Mouse (Mus musculus) forelimb bud, embryonic 11.5 days (tissue): ENCODE results near the gene Ccl22.
A peak's percentile ranks its signal among the peaks of the same experiment; 100 is the strongest.

Experiments used
- DNase-seq: peaks from one replicate; pipeline ENCODE4 v3.0.0-alpha.2; 2012; ENCODE audit warnings: low read depth, low spot score

Gene Ccl22

DNA sequence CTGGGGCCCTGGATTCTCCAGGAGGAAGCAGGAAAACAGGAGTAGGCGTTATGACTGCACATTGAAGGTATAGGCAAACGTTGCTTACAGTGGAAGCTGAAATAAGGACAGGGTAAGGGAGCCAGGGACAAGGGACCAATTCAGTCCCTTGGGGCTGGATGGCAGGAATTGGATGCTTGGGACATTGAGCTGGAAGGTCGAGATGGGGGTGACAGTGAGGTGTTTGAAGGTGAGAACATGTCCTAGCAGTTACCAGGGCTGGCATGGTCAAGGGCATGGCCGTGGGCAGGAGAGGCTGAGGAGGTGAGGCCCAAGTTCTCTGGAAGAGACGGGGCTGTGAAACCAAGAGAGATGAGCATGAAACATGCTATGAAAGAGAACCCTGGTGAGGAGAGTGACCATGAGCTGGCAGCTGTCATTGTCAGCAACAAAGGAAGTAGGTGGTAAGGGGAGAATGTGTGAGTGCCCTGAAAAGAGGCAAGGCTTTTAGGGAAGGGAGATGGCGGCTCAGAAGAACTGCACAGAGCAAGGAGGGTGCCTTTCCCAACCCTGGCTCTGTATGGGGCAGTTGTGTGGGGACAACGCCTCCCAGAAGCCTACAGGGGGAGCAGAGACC lies 10.5 kb upstream of the Ccl22 start:
- DNase-seq: no peak

DNA sequence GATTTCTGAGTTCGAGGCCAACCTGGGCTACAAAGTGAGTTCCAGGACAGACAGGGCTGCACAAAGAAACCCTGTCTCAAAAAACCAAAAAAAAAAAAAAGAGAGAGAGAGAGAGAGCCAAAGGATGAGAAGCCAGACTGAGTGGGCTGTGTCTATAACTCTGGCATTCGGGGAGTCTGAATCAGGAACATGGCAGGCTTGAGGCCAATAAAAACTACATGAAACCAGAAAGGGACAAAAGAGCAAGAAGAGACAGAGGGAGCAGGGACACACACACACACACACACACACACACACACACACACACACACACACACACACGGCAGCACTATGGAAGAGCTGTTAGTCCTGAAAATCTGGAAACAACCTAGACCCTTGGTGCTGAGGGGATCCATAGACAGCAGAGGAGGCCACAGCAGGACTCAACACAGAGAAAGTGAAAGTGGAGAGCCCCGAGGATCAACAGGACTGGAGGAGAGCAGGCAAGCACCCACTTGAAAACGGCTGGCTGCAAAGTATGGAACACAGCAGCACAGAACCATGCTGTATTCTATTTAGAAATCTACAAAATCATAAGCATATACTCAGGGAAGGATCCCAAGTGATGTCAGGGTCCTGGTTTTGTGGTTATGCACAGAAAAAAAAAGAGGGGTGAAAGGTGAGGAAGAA lies 9.8 kb upstream of the Ccl22 start:
- no peak for DNase-seq

DNA sequence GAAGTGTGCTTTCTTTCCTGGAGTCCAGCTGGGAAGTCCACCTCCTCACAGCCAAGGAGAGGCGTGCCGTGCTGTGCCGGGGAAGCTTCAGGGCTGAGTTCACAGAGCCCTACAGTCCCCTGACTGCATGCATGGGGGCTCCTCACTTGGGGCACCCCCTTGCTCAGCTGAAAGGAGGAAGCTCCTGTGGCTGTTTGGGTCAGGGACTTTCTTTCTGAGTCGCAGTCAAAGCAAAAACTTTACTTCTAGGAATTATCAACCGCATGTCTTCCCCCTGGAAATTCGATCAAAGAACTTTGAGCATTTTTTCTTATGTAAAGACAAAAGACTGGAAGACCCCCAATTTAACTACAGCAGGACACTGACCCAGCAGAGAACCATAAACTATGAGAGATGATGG lies 5.6 kb upstream of the Ccl22 start:
- DNase-seq: no peak

- DNase-seq: no peak
These were observed 4.8 kb upstream of the Ccl22 start for GRCm38 (mm10) chr8:94740591-94740990.

DNA sequence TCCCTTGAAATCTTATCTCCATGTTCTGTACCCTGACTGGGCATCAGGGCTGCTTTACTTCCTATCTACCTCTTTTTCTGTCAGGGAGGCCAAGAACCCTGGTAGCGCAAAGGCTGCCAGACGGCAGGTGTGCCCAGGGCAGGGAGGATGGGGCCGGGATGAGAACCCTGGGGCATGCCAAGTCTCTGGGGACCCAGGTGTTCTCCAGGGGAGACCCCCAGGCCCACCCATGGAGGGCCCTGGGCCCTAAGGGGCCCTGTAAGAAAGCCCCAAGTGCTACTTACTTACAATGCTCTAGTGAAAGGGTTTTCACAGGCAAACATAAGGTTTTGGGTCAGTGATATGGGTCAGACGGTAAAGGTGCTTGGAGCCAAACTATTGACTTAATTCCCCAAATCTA lies 3.7 kb upstream of the Ccl22 start:
- no peak for DNase-seq

DNA sequence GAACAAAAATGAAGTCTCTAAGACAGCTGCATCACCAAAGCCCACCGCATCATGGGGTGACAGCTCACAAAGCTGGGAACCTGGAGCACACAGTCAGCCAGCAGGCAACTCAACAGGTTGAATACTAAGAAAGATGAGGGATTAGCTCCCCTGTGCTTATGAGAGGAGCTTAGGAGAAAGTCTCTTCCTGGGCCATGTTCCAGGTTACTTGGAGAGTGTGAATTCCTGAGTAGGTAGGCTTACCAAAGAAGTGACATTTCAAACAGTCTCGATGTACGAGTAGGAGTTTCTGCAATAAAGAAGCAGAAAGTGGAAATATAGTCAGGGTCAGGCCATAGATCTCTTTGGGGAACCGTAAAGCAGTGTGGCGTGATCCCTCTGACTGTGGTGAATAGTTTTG lies 906 bp upstream of the Ccl22 start:
- DNase-seq: no peak

- DNase-seq: no peak
These were observed 418 bp upstream of the Ccl22 start for GRCm38 (mm10) chr8:94744972-94745371.

DNA sequence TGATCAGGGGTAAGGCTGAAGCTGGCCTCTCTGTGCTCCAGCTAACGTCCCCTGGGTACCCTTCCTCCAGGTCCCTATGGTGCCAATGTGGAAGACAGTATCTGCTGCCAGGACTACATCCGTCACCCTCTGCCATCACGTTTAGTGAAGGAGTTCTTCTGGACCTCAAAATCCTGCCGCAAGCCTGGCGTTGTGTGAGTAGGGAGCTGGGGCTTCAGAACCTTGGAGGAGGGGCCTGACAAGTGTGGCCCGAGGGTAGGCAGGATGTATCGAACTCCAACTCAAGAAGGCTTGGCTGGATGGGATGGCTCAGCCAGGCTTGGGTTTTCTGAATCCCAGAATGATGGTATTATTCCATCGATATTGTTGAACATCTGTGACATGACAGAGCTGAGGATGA lies 1.4 kb downstream of the Ccl22 start:
- no peak for DNase-seq

DNA sequence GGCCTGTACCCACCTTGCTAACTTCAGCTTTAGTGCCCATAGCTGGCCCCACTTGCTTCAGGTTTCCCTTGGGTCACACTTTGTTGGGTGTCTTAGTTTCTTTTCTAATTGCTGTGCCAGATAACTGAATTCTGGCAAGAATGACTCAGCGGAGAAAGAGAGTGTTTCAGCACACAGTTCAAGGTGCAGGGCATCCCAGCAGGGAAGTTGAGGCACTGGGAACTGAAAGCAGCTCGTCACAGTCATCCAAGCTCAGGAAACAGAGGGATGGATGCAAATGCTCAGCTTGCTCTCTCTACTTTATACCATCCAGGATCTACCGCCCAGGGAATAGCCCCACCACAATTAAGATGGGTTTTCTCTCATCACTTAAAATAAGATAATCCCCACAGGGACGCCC lies 3.0 kb downstream of the Ccl22 start:
- DNase-seq: no peak

DNA sequence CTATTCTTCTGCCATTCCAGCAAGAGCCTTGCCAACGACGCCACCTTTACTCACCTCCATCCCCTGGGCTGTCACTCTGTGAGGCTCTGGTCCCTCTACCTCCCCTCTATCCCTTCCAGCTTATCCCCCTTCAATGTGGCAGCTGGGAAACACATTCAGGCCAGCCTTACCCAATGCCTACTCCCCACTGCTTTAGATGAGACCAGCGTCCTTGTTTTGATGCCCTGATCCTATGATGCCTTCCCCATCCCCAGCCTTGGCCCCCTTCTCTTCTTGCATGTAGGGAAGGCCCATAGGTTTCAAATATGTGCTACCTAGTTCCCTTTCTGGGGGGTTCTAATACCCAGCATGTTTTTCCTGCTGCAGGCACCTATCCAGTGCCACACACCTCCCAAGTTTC lies 4.6 kb downstream of the Ccl22 start:
- DNase-seq: no peak

GRCm38 (mm10) chr8:94751023-94751849 lies 5.8 kb downstream of the Ccl22 start:
- no peak for DNase-seq

GRCm38 (mm10) chr8:94754006-94754405 lies 8.6 kb downstream of the Ccl22 start:
- no peak for DNase-seq

DNA sequence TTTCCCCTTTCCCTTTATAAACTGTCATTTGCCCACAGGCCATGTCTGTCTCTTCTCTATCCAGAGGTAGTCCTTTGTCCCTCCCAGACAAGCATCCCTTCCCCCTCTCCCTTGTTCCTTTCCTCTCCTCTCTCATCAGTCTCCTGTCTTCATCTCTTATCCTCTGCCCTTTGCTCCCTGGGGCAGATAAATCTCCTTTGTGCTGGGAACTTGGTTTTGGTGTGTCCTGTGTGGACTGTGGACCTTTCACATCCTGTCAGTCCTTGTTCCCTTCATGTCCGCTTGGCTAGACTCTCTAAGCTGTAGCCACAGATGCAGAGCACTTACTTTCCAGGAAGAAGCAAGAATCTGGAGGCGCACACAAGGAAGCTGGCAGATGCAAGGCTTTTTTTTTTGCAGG lies 9.1 kb downstream of the Ccl22 start:
- DNase-seq: no peak

GRCm38 (mm10) chr8:94767035-94767434 lies 21.6 kb downstream of the Ccl22 start:
- no peak for DNase-seq

GRCm38 (mm10) chr8:94770945-94771344 lies 25.6 kb downstream of the Ccl22 start:
- DNase-seq: no peak

GRCm38 (mm10) chr8:94771941-94772670 lies 26.7 kb downstream of the Ccl22 start, which contains the start of gene Cx3cl1:
TSS of gene Cx3cl1 (plus strand) at chr8:94772009.
- peak; percentile 63 for DNase-seq

DNA sequence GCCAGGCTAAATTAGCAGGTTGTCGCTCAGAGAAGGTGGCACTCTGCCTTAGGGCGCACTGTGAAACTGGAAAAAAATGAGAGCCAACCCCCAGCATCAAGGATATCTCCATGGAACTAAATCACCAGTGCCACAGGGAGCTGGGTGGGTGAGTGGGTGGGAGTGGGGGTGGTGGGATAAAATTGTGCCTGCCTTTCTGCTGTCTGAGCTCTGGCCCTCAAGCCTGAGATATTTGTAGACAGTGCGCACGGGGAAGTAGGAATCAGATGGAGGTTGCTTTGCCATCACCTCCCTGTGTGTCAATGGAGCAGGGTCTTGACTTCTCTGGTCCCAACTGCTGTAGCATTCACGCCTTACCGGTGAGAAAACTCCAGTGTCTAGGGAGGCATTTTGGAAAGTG lies 27.7 kb downstream of the Ccl22 start:
- no peak for DNase-seq

DNA sequence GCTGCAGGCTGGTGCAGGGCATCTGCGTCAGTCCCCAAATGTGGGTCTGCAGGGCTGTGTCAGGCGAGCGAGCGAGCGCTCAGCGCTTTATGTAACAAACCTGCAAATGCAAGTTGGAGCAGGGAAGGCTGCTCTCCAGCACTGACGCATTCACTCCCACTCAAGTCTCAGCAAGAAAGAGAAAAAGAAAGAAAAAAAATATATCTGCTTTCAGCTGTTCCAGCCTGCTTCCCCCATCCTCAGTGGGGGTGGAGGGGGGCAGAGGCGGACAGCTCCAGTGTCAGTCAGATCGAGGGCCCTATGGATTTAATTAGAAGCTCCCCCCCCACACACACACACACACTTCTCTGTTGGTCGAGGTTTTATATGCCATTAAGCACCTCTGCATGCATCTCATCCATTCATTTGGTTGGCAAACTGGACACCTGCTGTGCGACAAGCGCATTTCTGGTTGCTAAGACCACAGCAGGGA lies 28.3 kb downstream of the Ccl22 start:
- no peak for DNase-seq

DNA sequence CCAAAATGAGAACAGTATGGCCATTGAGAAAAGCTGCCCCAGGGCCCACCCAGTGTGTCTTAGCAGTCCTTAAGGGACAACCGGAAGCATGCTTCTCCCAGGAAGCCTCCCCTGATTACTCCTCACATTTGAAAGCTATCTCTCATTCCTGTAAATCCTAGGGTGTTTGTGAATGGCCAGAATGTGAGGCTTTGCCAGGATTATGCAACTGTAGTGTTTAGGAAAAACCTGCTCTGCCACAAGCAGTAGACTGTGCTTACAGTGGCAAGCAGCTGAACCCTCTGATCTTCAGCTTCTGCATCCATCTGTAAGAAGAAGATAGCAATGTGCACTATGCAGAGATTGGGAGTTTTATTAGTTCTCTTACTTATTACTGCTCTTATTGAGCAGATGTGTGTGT lies 29.2 kb downstream of the Ccl22 start:
- no peak for DNase-seq

DNA sequence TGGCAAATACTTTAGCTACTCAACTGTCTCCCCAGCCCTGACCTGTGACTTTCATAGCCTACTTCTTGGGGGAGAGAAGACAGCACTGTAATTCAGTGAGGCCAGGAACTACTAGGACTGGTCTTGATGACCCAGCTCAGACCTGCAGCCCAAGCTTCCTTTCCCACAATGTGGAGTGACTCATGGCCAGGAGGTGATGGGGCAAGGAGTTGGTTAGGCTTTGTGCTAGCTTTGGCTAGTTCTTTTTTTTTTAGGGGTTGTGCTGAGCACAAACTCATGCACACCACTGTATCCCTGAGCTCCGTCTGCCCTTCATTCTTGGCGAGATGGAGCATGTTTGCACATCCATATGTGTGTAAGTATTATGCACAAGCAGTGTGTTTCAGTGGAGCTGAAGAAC lies 31.0 kb downstream of the Ccl22 start:
- DNase-seq: no peak

DNA sequence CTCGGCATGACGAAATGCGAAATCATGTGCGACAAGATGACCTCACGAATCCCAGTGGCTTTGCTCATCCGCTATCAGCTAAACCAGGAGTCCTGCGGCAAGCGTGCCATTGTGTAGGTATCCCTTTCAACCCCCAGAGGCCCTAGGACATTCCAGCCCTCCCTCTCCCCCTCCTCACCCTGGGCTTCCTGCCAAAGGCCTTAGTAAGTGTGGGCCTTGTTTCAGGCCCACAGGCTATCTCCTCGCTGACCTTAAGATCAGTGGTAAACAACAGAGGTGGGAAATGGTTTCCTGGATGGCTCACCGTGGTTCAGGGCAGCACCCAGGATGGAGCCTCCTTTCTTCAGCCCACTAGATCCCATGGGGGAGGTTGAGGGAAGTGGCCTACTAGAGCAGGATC lies 32.6 kb downstream of the Ccl22 start:
- no peak for DNase-seq

GRCm38 (mm10) chr8:94778473-94778872 lies 33.1 kb downstream of the Ccl22 start:
- no peak for DNase-seq
